Mouse (Mus musculus) liver, adult 2 months (tissue): ENCODE measurements around the gene Nme7.

Experiments
- CTCF ChIP-seq: fragments of 200-500 bp; IDR thresholded peaks from 2 replicates; pipeline ENCODE4 v1.5.1; 2011; ENCODE audit warnings: low read depth, low read length, control low read depth
- POLR2A ChIP-seq: fragments of 200-500 bp; IDR thresholded peaks from 2 replicates; pipeline ENCODE4 v1.6.1; 2011; ENCODE audit warnings: low read length, control low read depth; ENCODE audit not compliant: insufficient read depth; ENCODE audit errors: extremely low read depth

GRCm38 (mm10) chr1:164460921-164461697 lies 157.2 kb downstream of the Nme7 start:
- TF ChIP-seq CTCF = no peak
- no peak for TF ChIP-seq POLR2A
